Mouse (Mus musculus): ENCODE measurements around the gene Nagk. TPM values are rescaled to one million over a fixed set of nuclear protein-coding genes. Genes with fewer than 3 reads are reported as not detected.

The Nagk gene
- polyA plus RNA-seq, 1 experiment from 2014 or later = 91.3 TPM

Other genes starting within 250 kb of the Nagk start
- 46.4 and 49.3 TPM in 2 replicates for gene Stambp, start 222.3 kb upstream of the Nagk start, polyA plus RNA-seq (2015; fragmentation: Nextera tagmentation; extraction: Ambion mirVana)
- not detected in 2 replicates for gene Clec4f, start 138.8 kb upstream of the Nagk start, polyA plus RNA-seq (2015; fragmentation: Nextera tagmentation; extraction: Ambion mirVana)
- gene Cd207, start 117.1 kb upstream of the Nagk start, polyA plus RNA-seq (2015; fragmentation: Nextera tagmentation; extraction: Ambion mirVana) = not detected in 2 replicates
- 0.15 TPM in 1 of 2 replicates, not detected in the other for gene Vax2, start 83.7 kb upstream of the Nagk start, polyA plus RNA-seq (2015; fragmentation: Nextera tagmentation; extraction: Ambion mirVana)
- not detected in 2 replicates for gene Atp6v1b1, start 52.0 kb upstream of the Nagk start, polyA plus RNA-seq (2015; fragmentation: Nextera tagmentation; extraction: Ambion mirVana)
- gene Ankrd53, start 32.3 kb upstream of the Nagk start, polyA plus RNA-seq (2015; fragmentation: Nextera tagmentation; extraction: Ambion mirVana) = not detected in 2 replicates
- 66.4 and 66.7 TPM in 2 replicates for gene Tex261, start 19.2 kb upstream of the Nagk start, polyA plus RNA-seq (2015; fragmentation: Nextera tagmentation; extraction: Ambion mirVana)
- 23.2 and 23.9 TPM in 2 replicates for gene Paip2b, start 36.8 kb downstream of the Nagk start, polyA plus RNA-seq (2015; fragmentation: Nextera tagmentation; extraction: Ambion mirVana)
- 77.2 and 84.7 TPM in 2 replicates for gene Zfp638, start 72.1 kb downstream of the Nagk start, polyA plus RNA-seq (2015; fragmentation: Nextera tagmentation; extraction: Ambion mirVana)
- 5.6 and 6.4 TPM in 2 replicates for gene Dysf, start 213.6 kb downstream of the Nagk start, polyA plus RNA-seq (2015; fragmentation: Nextera tagmentation; extraction: Ambion mirVana)

All from neural tube, embryonic 13.5 days (tissue).